Mouse (Mus musculus): ENCODE data around the gene Olfr1290.

Gene Olfr1290

GRCm38 (mm10) chr2:111493729-111494128, at the start of gene Olfr1290:
Gene Olfr1290, minus strand, starts transcription at chr2:111493829.
- DNase-seq (ENCODE audit: low read depth, low spot score), result no peak

GRCm38 (mm10) chr2:111540191-111540590, 46.6 kb upstream of the Olfr1290 start, which contains the start of gene Olfr1294:
Gene Olfr1294, minus strand, starts transcription at chr2:111540291.
- DNase-seq (ENCODE audit: low read depth, low spot score), result no peak

GRCm38 (mm10) chr2:111524903-111525302, 31.3 kb upstream of the Olfr1290 start, which contains the start of gene Olfr1293-ps:
Gene Olfr1293-ps, plus strand, starts transcription at chr2:111525203.
- DNase-seq (ENCODE audit: low read depth, low spot score), result no peak

- no peak for DNase-seq (ENCODE audit: low read depth, low spot score)
Observed at GRCm38 (mm10) chr2:111517451-111517850, 23.8 kb upstream of the Olfr1290 start.

GRCm38 (mm10) chr2:111496880-111497279, 3.3 kb upstream of the Olfr1290 start, which contains the start of gene Olfr1291-ps1:
Gene Olfr1291-ps1, plus strand, starts transcription at chr2:111497180.
- DNase-seq (ENCODE audit: low read depth, low spot score), result no peak

- DNase-seq (ENCODE audit: low read depth, low spot score), result no peak
Observed at GRCm38 (mm10) chr2:111480519-111480918, 13.1 kb downstream of the Olfr1290 start, which contains the start of gene Olfr1289. Gene Olfr1289, plus strand, starts transcription at chr2:111480819.

GRCm38 (mm10) chr2:111473801-111474200, 19.8 kb downstream of the Olfr1290 start, which contains the start of gene Olfr1288:
Gene Olfr1288, plus strand, starts transcription at chr2:111474101.
- DNase-seq (ENCODE audit: low read depth, low spot score), result no peak

GRCm38 (mm10) chr2:111448842-111449241, 44.8 kb downstream of the Olfr1290 start, which contains the start of gene Olfr1287:
Gene Olfr1287, plus strand, starts transcription at chr2:111449142.
- no peak for DNase-seq (ENCODE audit: low read depth, low spot score)

Measured in telencephalon, adult 2 months (tissue).